Mouse (Mus musculus) hindbrain, embryonic 11.5 days (tissue): ENCODE measurements around the gene Gli3. TPM values are rescaled to one million over a fixed set of nuclear protein-coding genes. Genes with fewer than 3 reads are reported as not detected.

ENCODE experiments used
- ATAC-seq: fragments of 200-750 bp; cut with Nextera tagmentation; 2 replicates; pipeline ENCODE4 v1.8.0; 2017; ENCODE audit warnings: mild to moderate bottlenecking, moderate TSS enrichment, moderate library complexity; ENCODE audit not compliant: low FRiP score
- DNase-seq: peaks from one replicate; pipeline ENCODE4 v3.0.0-alpha.2; 2015; ENCODE audit warnings: low spot score
- H3K27ac ChIP-seq: fragments of 300-500 bp; sonication (generic); 2 replicates; pipeline ENCODE4 v1.5.1; 2014; ENCODE audit warnings: mild to moderate bottlenecking, low read depth, low read length
- H3K27me3 ChIP-seq: fragments of 300-500 bp; sonication (generic); 2 replicates; pipeline ENCODE4 v1.6.1; 2014; ENCODE audit warnings: mild to moderate bottlenecking, low read length, moderate library complexity, mixed read lengths; ENCODE audit not compliant: control insufficient read depth, insufficient read depth
- H3K36me3 ChIP-seq: fragments of 300-500 bp; sonication (generic); 2 replicates; pipeline ENCODE4 v1.6.1; 2014; ENCODE audit warnings: mild to moderate bottlenecking, low read length, moderate library complexity, mixed read lengths; ENCODE audit not compliant: control insufficient read depth, insufficient read depth
- H3K4me1 ChIP-seq: fragments of 300-500 bp; sonication (generic); replicated peaks from 2 replicates; pipeline ENCODE4 v1.6.1; 2014; ENCODE audit warnings: low read length, mixed read lengths; ENCODE audit not compliant: control insufficient read depth, insufficient read depth
- H3K4me2 ChIP-seq: fragments of 300-500 bp; sonication (generic); replicated peaks from 2 replicates; pipeline ENCODE4 v1.6.1; 2014; ENCODE audit warnings: mild to moderate bottlenecking, low read depth, low read length
- H3K4me3 ChIP-seq: fragments of 300-500 bp; sonication (generic); 2 replicates; pipeline ENCODE4 v1.5.1; 2014; ENCODE audit warnings: low read depth, low read length
- H3K9ac ChIP-seq: fragments of 300-500 bp; sonication (generic); 2 replicates; pipeline ENCODE4 v1.6.1; 2014; ENCODE audit warnings: low read depth, low read length
- H3K9me3 ChIP-seq: fragments of 300-500 bp; sonication (generic); 2 replicates; pipeline ENCODE4 v1.6.1; 2016; ENCODE audit warnings: low read length; ENCODE audit not compliant: control insufficient read depth
- WGBS: fragments of 180-500 bp; shearing (Covaris S2); extraction: QIAGEN DNeasy Blood & Tissue Kit; methylation state at CpG from one replicate; pipeline ENCODE4 v1.1.7; 2014; 5-methylcytosine and 5-hydroxymethylcytosine counted together
- polyA plus RNA-seq: library from polyadenylated mRNA; unstranded; fragments of >200 nt; fragmentation: Nextera tagmentation; extraction: Ambion mirVana; gene quantifications from 2 replicates; pipeline ENCODE4 v1.2.1, GENCODE M21; 2014

Gli3 gene
- polyA plus RNA-seq, 1 experiment from 2014 or later: 34.5 TPM

- H3K9me3 ChIP-seq: no peaks in the 10 kb centered on the region
- no peak overlapping the region for H3K9ac ChIP-seq
- no peaks in the 10 kb centered on the region for H3K36me3 ChIP-seq
- no peak overlapping the region for H3K27ac ChIP-seq
- peaks cover 2% of the 10 kb centered on the region for H3K4me1 ChIP-seq
- H3K4me2 ChIP-seq: no peak overlapping the region; the same call in 1 of the 2 replicates
- no peak for ATAC-seq
- 59% methylated on average over 3 of the region's 3 CpGs for WGBS
- DNase-seq: no peak
- H3K27me3 ChIP-seq: no peaks in the 10 kb centered on the region
- no peak overlapping the region for H3K4me3 ChIP-seq
These were observed 7.0 kb downstream of the Gli3 start for GRCm38 (mm10) chr13:15470056-15470455.

GRCm38 (mm10) chr13:15472712-15473111 is 9.7 kb downstream of the Gli3 start:
- ATAC-seq (no peak), DNase-seq (no peak)
- H3K4me1 ChIP-seq: peaks cover 2% of the 10 kb centered on the region; the same call in 1 of the 2 replicates
- H3K27ac ChIP-seq: no peak overlapping the region
- no peak overlapping the region for H3K4me2 ChIP-seq
- no peak overlapping the region for H3K4me3 ChIP-seq
- 76% methylated on average over 3 of the region's 3 CpGs for WGBS
- H3K9ac ChIP-seq: no peak overlapping the region
- H3K36me3 ChIP-seq: no peaks in the 10 kb centered on the region
- no peaks in the 10 kb centered on the region for H3K9me3 ChIP-seq
- H3K27me3 ChIP-seq: no peaks in the 10 kb centered on the region

GRCm38 (mm10) chr13:15474393-15474792 is 11.4 kb downstream of the Gli3 start:
- ATAC-seq (no peak), DNase-seq (no peak)
- Histone ChIP-seq H3K4me3 (no peak overlapping the region), H3K9me3 (no peaks in the 10 kb centered on the region), H3K27me3 (no peaks in the 10 kb centered on the region), H3K4me1 (peaks cover 2% of the 10 kb centered on the region; the same call in 1 of the 2 replicates), H3K9ac (no peak overlapping the region), H3K4me2 (no peak overlapping the region), H3K27ac (no peak overlapping the region), H3K36me3 (no peaks in the 10 kb centered on the region)
- 87% methylated on average over 2 of the region's 2 CpGs for WGBS

GRCm38 (mm10) chr13:15486033-15486891 is 23.2 kb downstream of the Gli3 start:
- WGBS: 37% methylated on average over 14 of the region's 14 CpGs
- ATAC-seq (peak; percentile 86), DNase-seq (peak; percentile 59)
- H3K4me2 ChIP-seq: peak overlapping the region; percentile 30
- H3K4me1 ChIP-seq: peaks cover 8% of the 10 kb centered on the region
- H3K27me3 ChIP-seq: no peaks in the 10 kb centered on the region
- no peaks in the 10 kb centered on the region for H3K9me3 ChIP-seq
- no peak overlapping the region for H3K4me3 ChIP-seq
- 0 out of 2 replicates have a peak overlapping the region, but pooled peaks have one; percentile 11 for H3K9ac ChIP-seq
- no peaks in the 10 kb centered on the region for H3K36me3 ChIP-seq
- H3K27ac ChIP-seq: peak overlapping the region; percentile 48

- peaks cover 8% of the 10 kb centered on the region for H3K4me1 ChIP-seq
- H3K4me3 ChIP-seq: no peak overlapping the region
- no peaks in the 10 kb centered on the region for H3K9me3 ChIP-seq
- 0 out of 2 replicates have a peak, but pooled peaks have one; percentile 20 for ATAC-seq
- H3K36me3 ChIP-seq: no peaks in the 10 kb centered on the region
- H3K4me2 ChIP-seq: no peak overlapping the region
- H3K27ac ChIP-seq: no peak overlapping the region
- no peak overlapping the region for H3K9ac ChIP-seq
- DNase-seq: peak; percentile 40
- no peaks in the 10 kb centered on the region for H3K27me3 ChIP-seq
- WGBS: 4% methylated on average over 7 of the region's 7 CpGs
These were observed 24.3 kb downstream of the Gli3 start for GRCm38 (mm10) chr13:15487334-15487733.

GRCm38 (mm10) chr13:15488065-15488464 is 25.0 kb downstream of the Gli3 start:
- Histone ChIP-seq H3K9me3 (no peaks in the 10 kb centered on the region), H3K4me3 (no peak overlapping the region), H3K4me1 (peaks cover 8% of the 10 kb centered on the region), H3K36me3 (no peaks in the 10 kb centered on the region), H3K4me2 (no peak overlapping the region), H3K9ac (no peak overlapping the region), H3K27ac (no peak overlapping the region), H3K27me3 (no peaks in the 10 kb centered on the region)
- DNase-seq (no peak), ATAC-seq (no peak)
- WGBS: 28% methylated on average over 1 of the region's 1 CpGs

- H3K4me3 ChIP-seq: no peak overlapping the region
- no peak overlapping the region for H3K9ac ChIP-seq
- no peaks in the 10 kb centered on the region for H3K36me3 ChIP-seq
- no peak overlapping the region for H3K27ac ChIP-seq
- ATAC-seq (no peak), DNase-seq (no peak)
- WGBS: 84% methylated on average over 4 of the region's 4 CpGs
- H3K9me3 ChIP-seq: no peaks in the 10 kb centered on the region
- H3K27me3 ChIP-seq: no peaks in the 10 kb centered on the region
- no peak overlapping the region for H3K4me2 ChIP-seq
- H3K4me1 ChIP-seq: 0 out of 2 replicates have a peak, but pooled peaks cover 2% of the 10 kb centered on the region
These were observed 32.8 kb downstream of the Gli3 start for GRCm38 (mm10) chr13:15495820-15496219.

- Histone ChIP-seq H3K4me1 (0 out of 2 replicates have a peak, but pooled peaks cover 2% of the 10 kb centered on the region), H3K4me3 (no peak overlapping the region), H3K27me3 (no peaks in the 10 kb centered on the region), H3K27ac (no peak overlapping the region), H3K4me2 (no peak overlapping the region), H3K36me3 (no peaks in the 10 kb centered on the region), H3K9ac (no peak overlapping the region), H3K9me3 (no peaks in the 10 kb centered on the region)
- WGBS: 76% methylated on average over 4 of the region's 4 CpGs
- ATAC-seq (no peak), DNase-seq (no peak)
These were observed 35.3 kb downstream of the Gli3 start for GRCm38 (mm10) chr13:15498338-15498737.

GRCm38 (mm10) chr13:15510925-15511324 is 47.9 kb downstream of the Gli3 start:
- H3K4me3 ChIP-seq: no peak overlapping the region
- DNase-seq: no peak
- H3K4me1 ChIP-seq: no peaks in the 10 kb centered on the region
- H3K9me3 ChIP-seq: no peaks in the 10 kb centered on the region
- no peak overlapping the region for H3K27ac ChIP-seq
- no peak for ATAC-seq
- no peaks in the 10 kb centered on the region for H3K27me3 ChIP-seq
- no peaks in the 10 kb centered on the region for H3K36me3 ChIP-seq
- H3K9ac ChIP-seq: no peak overlapping the region
- H3K4me2 ChIP-seq: no peak overlapping the region
